Mouse (Mus musculus) midbrain, embryonic 11.5 days (tissue): ENCODE results near the gene Pa2g4. TPM values are rescaled to one million over a fixed set of nuclear protein-coding genes. Genes with fewer than 3 reads are reported as not detected.
A peak's percentile ranks its signal among the peaks of the same experiment; 100 is the strongest.

ENCODE experiments used
- ATAC-seq: fragments of 200-750 bp; cut with Nextera tagmentation; 2 replicates; pipeline ENCODE4 v1.8.0; 2017; ENCODE audit warnings: moderate TSS enrichment, moderate library complexity; ENCODE audit not compliant: low FRiP score
- DNase-seq: peaks from one replicate; pipeline ENCODE4 v3.0.0; 2015; ENCODE audit warnings: low spot score; ENCODE audit errors: missing footprints
- H3K27ac ChIP-seq: fragments of 300-500 bp; sonication (generic); 2 replicates; pipeline ENCODE4 v1.5.1; 2014; ENCODE audit warnings: low read depth, low read length
- H3K27me3 ChIP-seq: fragments of 300-500 bp; sonication (generic); 2 replicates; pipeline ENCODE4 v1.6.1; 2014; ENCODE audit warnings: mild to moderate bottlenecking, low read length, moderate library complexity, mixed read lengths; ENCODE audit not compliant: control insufficient read depth, insufficient read depth
- H3K36me3 ChIP-seq: fragments of 300-500 bp; sonication (generic); 2 replicates; pipeline ENCODE4 v1.6.1; 2014; ENCODE audit warnings: mild to moderate bottlenecking, low read length, moderate library complexity, mixed read lengths; ENCODE audit not compliant: control insufficient read depth, insufficient read depth
- H3K4me1 ChIP-seq: fragments of 300-500 bp; sonication (generic); 2 replicates; pipeline ENCODE4 v1.6.1; 2014; ENCODE audit warnings: low read length; ENCODE audit not compliant: control insufficient read depth, insufficient read depth
- H3K4me2 ChIP-seq: fragments of 300-500 bp; sonication (generic); 2 replicates; pipeline ENCODE4 v1.6.1; 2014; ENCODE audit warnings: mild to moderate bottlenecking, moderate library complexity
- H3K4me3 ChIP-seq: fragments of 300-500 bp; sonication (generic); 2 replicates; pipeline ENCODE4 v1.5.1; 2014; ENCODE audit warnings: low read depth, low read length
- H3K9ac ChIP-seq: fragments of 300-500 bp; sonication (generic); 2 replicates; pipeline ENCODE4 v1.6.1; 2014; ENCODE audit warnings: low read length
- H3K9me3 ChIP-seq: fragments of 300-500 bp; sonication (generic); 2 replicates; pipeline ENCODE4 v1.6.1; 2016; ENCODE audit warnings: low read length; ENCODE audit not compliant: control insufficient read depth
- WGBS: fragments of 180-500 bp; shearing (Covaris S2); extraction: QIAGEN DNeasy Blood & Tissue Kit; methylation state at CpG from one replicate; pipeline ENCODE4 v1.1.7; 2014; 5-methylcytosine and 5-hydroxymethylcytosine counted together
- polyA plus RNA-seq: library from polyadenylated mRNA; unstranded; fragments of >200 nt; fragmentation: Nextera tagmentation; extraction: Ambion mirVana; gene quantifications from 2 replicates; pipeline ENCODE4 v1.2.1, GENCODE M21; 2014

Pa2g4 gene
- polyA plus RNA-seq, 1 experiment from 2014 or later, result 249 TPM

DNA sequence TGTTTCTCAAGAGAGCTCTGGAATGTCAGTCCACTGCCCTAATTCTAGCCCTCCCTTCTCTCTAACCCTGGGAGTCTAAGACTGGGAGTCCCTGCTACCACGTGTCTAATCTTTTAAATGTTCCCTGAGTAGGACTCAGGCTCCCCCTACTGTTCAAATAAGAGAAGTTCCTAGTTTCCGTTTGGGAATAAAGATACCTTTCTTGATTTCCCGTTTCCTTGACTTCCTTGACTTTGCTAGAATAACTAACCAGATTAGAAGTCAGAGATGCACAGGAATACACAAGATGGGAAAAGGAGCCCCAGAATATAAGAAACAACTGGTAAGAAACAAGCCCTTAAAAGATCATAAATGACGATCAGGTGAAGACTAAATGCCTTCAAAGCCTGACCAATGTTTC lies 19.4 kb downstream of the Pa2g4 start:
- Histone ChIP-seq H3K27me3 (no peaks in the 10 kb centered on the region), H3K9ac (peak overlapping the region; percentile 77), H3K4me3 (peak overlapping the region; percentile 76), H3K27ac (no peak overlapping the region), H3K9me3 (no peaks in the 10 kb centered on the region), H3K4me2 (peak overlapping the region; percentile 84), H3K4me1 (peaks cover 9% of the 10 kb centered on the region), H3K36me3 (peaks cover 23% of the 10 kb centered on the region)
- 19% methylated on average over 4 of the region's 4 CpGs for WGBS
- ATAC-seq, result no peak
- peak; percentile 89 for DNase-seq

DNA sequence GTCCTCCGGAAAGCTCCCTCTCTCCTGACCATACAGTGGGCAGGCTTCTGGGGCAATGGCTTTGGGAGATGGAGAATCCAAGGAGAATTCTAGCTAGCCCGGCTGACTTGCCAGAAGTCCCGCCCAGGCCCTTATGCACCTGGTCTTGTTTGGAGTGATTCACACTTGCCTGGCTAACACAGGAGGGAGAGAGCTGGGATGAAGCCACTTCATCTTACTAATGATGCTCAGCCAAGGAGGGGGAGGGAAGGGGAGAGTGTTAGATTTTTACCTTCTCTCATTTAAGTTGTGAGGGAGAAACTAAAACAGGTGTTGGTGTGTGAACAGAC lies 20.3 kb downstream of the Pa2g4 start:
- DNase-seq (no peak), ATAC-seq (no peak)
- WGBS, result 89% methylated on average over 3 of the region's 3 CpGs
- Histone ChIP-seq H3K4me2 (no peak overlapping the region), H3K27ac (no peak overlapping the region), H3K9me3 (no peaks in the 10 kb centered on the region), H3K4me3 (no peak overlapping the region), H3K27me3 (no peaks in the 10 kb centered on the region), H3K4me1 (peaks cover 9% of the 10 kb centered on the region), H3K36me3 (peaks cover 23% of the 10 kb centered on the region), H3K9ac (no peak overlapping the region)

DNA sequence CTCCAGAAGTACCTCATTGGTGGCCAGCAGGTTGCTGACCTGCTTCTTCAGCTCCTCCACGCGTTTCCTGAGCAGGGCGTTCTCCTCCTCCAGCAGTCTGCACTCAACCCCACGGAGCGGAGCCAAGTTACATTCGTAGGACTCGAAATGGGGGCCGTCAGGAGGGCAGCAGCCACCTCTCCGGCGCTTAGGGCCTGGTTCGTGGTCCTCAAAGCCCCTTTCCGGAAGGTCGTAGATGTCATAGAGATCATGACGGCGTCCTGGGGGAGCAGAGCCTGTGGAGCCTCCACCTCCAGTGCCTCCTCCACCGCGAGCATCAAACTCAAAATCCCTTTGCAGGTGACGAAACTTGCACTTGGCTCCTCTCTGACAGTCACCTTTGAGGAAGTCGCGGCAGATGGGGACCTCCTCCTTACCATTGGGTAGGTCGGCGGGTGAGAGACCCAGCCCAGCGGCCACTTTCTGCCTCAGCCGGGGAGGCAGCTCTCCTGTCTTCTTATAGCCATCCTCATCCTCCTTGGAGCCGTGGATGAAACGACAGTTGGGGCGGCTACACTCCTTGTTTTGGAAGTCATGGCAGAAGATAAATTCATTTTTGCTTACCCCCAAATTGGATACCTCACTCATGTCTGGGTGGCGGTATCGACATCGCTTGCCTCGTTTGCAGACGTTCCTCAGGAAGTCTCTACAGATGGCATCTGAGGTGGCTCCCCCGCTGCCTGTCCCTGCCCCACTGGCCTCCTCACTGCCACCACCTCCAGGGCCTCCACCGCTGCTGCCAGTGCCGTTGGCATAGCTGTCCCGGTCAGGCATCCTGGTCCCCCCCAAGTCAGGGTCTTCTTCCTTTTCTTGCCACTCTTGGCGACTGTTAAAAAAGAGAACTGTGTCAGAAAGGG lies 20.9 kb downstream of the Pa2g4 start:
- Histone ChIP-seq H3K4me3 (no peak overlapping the region), H3K36me3 (peaks cover 23% of the 10 kb centered on the region), H3K27me3 (no peaks in the 10 kb centered on the region), H3K9me3 (no peaks in the 10 kb centered on the region), H3K27ac (no peak overlapping the region), H3K4me2 (no peak overlapping the region), H3K9ac (no peak overlapping the region), H3K4me1 (peaks cover 9% of the 10 kb centered on the region)
- 95% methylated on average over 37 of the region's 37 CpGs for WGBS
- ATAC-seq (no peak), DNase-seq (no peak)

DNA sequence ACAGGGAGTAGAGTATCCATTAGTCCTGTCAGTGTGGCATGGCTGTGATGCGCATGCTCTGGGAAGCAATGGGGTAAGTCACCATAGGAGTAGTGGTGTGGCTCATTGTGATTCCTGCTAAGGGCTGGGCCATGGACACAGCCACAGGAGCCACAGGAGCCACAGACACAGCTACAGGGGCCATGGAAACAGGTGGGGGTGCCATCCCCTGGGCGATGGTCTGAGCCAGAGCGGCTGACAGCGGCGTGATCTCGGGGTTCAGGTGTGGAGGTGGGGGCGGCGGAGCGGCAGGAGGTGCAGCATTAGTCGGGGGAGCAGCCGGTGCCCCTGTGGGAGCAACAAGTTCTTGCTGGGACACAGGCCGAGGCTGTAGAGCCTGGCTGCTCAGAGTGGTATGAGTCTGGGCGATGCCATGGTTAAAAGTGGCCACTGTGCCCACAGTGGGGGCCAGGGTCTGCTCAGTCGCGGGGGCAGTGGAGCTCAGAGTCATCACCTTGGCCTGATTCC lies 21.6 kb downstream of the Pa2g4 start:
- DNase-seq (no peak), ATAC-seq (no peak)
- no peak overlapping the region for H3K4me3 ChIP-seq
- no peaks in the 10 kb centered on the region for H3K9me3 ChIP-seq
- H3K4me2 ChIP-seq, result no peak overlapping the region
- H3K27ac ChIP-seq, result no peak overlapping the region
- H3K9ac ChIP-seq, result no peak overlapping the region
- H3K27me3 ChIP-seq, result no peaks in the 10 kb centered on the region
- H3K36me3 ChIP-seq, result peaks cover 23% of the 10 kb centered on the region
- 96% methylated on average over 15 of the region's 15 CpGs for WGBS
- H3K4me1 ChIP-seq, result peaks cover 9% of the 10 kb centered on the region

DNA sequence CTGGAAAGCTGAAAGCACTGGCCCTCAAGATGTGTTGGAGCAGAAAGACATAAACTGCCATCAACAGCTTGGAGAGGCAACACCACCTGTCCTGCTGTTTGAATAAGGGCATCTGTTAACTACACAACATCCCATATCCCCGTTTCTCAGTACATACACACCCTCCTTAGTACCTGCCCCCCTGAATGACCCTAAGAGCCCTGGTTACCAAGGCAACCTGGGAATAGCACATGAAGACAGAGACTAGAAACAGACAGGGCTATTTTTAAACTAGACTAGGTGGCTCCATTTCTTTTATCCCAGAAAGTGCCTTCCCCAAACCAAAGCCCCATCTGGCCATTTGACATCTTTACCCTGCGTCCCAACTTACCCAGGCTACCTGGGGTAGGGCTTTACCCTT lies 22.7 kb downstream of the Pa2g4 start:
- no peaks in the 10 kb centered on the region for H3K9me3 ChIP-seq
- H3K9ac ChIP-seq, result no peak overlapping the region
- H3K36me3 ChIP-seq, result peaks cover 23% of the 10 kb centered on the region
- H3K4me2 ChIP-seq, result no peak overlapping the region
- H3K4me3 ChIP-seq, result no peak overlapping the region
- WGBS, result 84% methylated on average over 2 of the region's 2 CpGs
- peaks cover 9% of the 10 kb centered on the region for H3K4me1 ChIP-seq
- H3K27me3 ChIP-seq, result no peaks in the 10 kb centered on the region
- DNase-seq (no peak), ATAC-seq (no peak)
- no peak overlapping the region for H3K27ac ChIP-seq

DNA sequence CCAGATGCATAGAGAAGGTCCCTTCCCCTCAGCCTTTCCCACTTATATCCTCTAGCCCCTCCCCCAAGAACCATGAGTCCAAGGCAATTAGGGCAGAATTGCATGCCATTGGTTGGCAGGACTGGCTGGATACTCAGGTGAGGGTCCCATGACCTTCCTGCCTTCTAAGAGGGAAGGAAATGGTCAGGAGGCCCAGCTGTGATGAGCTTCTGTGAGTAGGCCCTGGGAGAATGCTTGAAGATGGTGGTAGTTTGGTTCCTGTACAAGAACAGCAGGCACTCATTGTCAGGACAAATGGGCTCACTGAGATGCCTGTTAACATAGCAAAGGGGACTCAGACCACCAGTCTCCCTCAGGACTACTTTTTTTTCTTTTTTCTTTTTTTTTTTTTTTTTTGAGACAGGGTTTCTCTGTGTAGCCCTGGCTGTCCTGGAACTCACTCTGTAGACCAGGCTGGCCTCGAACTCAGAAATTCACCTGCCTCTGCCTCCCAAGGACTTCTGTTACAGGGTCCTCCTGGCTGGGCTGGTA lies 27.4 kb downstream of the Pa2g4 start:
- no peaks in the 10 kb centered on the region for H3K9me3 ChIP-seq
- H3K4me2 ChIP-seq, result no peak overlapping the region
- H3K4me1 ChIP-seq, result no peaks in the 10 kb centered on the region; the same call in none of the 2 replicates
- ATAC-seq, result no peak
- no peak overlapping the region for H3K27ac ChIP-seq
- 100% methylated on average over 1 of the region's 1 CpGs for WGBS
- H3K9ac ChIP-seq, result no peak overlapping the region
- no peaks in the 10 kb centered on the region for H3K27me3 ChIP-seq
- no peak overlapping the region for H3K4me3 ChIP-seq
- H3K36me3 ChIP-seq, result peaks cover 6% of the 10 kb centered on the region; the same call in 1 of the 2 replicates
- DNase-seq, result no peak

DNA sequence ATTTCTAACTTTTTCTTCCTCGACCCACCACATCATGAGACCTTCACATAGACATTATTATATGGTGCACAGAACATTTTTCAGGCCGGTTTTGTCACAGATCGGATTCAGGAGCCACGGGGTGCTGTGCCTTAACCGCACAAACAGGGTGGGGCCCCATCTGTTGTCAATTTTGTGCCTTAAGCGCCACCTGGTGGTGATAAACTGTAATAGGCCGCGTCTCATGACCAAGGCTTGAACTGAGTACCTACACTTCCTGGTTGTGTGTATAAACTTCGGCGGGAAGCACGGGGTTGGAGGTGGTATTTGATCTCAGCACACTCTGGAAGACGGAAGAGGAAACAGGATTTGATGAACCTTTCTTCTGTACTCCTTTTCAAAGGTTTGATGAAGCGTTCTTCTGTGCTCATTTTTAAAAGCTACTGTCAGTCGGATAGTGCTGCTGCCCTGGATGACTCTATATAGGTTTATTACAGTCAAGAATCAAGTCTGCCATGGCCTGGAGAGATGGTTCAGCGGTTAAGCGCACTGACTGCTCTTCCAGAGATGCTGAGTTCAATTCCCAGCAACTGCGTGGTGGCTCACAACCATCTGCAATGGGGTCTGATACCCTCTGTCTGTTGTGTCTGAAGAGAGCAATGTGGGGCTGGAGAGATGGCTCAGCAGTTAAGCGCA lies 29.4 kb downstream of the Pa2g4 start:
- peak overlapping the region; percentile 32 for H3K4me2 ChIP-seq
- DNase-seq (peak; percentile 98), ATAC-seq (peak; percentile 93)
- H3K4me3 ChIP-seq, result peak overlapping the region; percentile 9; the same call in 1 of the 2 replicates
- no peaks in the 10 kb centered on the region for H3K27me3 ChIP-seq
- no peaks in the 10 kb centered on the region for H3K36me3 ChIP-seq
- H3K27ac ChIP-seq, result no peak overlapping the region
- no peaks in the 10 kb centered on the region for H3K9me3 ChIP-seq
- 15% methylated on average over 18 of the region's 18 CpGs for WGBS
- H3K4me1 ChIP-seq, result no peaks in the 10 kb centered on the region; the same call in none of the 2 replicates
- H3K9ac ChIP-seq, result no peak overlapping the region

DNA sequence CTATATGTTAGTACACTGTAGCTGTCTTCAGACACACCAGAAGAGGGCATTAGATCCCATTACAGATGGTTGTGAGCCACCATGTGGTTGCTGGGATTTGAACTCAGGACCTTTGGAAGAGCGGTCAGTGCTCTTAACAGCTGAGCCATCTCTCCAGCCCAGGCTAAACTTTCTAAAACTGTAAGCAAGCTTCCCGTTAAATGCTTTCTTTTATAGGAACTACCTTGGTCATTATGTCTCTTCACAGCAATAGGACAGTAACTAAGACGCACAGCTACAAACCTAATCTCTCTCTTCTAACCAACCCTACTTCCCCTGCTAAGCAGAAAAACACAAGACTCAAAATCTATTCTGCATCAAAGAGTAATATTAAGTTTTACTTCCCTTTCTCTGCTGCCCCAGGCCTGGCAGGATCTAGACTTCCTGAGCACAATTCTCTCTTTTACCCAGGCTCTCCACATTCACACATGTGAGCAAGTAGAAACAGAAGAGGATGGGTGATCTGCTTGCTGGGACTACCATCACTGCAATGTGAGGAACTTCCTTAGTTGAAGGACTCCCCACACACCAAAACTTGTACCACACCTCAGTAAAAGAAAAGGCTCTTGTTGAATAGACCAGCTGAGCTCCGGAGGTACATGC lies 30.0 kb downstream of the Pa2g4 start:
- ATAC-seq, result no peak; the same call in 1 of the 2 replicates
- Histone ChIP-seq H3K4me2 (peak overlapping the region; percentile 32), H3K27me3 (no peaks in the 10 kb centered on the region), H3K9me3 (no peaks in the 10 kb centered on the region), H3K27ac (no peak overlapping the region), H3K4me3 (peak overlapping the region; percentile 9; the same call in 1 of the 2 replicates), H3K9ac (no peak overlapping the region), H3K36me3 (no peaks in the 10 kb centered on the region), H3K4me1 (no peaks in the 10 kb centered on the region; the same call in none of the 2 replicates)
- no peak for DNase-seq
- WGBS, result 79% methylated on average over 4 of the region's 4 CpGs
